Mouse (Mus musculus) spleen, postnatal 36 days (tissue): ENCODE results near the gene Nxf7.
A peak's percentile ranks its signal among the peaks of the same experiment; 100 is the strongest.
"Not testable (repeated sequence)": the region's sequence is repeated elsewhere in the genome, so short reads cannot be mapped to it uniquely, and the experiment has no call there.

Source experiments
- DNase-seq, 2 experiments: peaks; one replicate each; pipeline ENCODE4 v3.0.0; 2022; ENCODE audit warnings: low spot score in 2 of 2, mixed read lengths in 1 of 2

Nxf7 gene

GRCm38 (mm10) chrX:135598677-135599076, at the start of gene Nxf7:
Gene Nxf7 (minus strand): TSS chrX:135598777.
- no peak for DNase-seq

- no peak for DNase-seq
These were observed 29.0 kb upstream of the Nxf7 start, which contains the start of gene Prame for GRCm38 (mm10) chrX:135627605-135628004. Gene Prame (minus strand): TSS chrX:135627705.

GRCm38 (mm10) chrX:135601298-135602029, 2.9 kb upstream of the Nxf7 start:
- peak in 1 of 2 experiments; percentile 1 for DNase-seq

GRCm38 (mm10) chrX:135598096-135598495, 481 bp downstream of the Nxf7 start:
- DNase-seq = no peak

- DNase-seq = no peak
These were observed 22.2 kb downstream of the Nxf7 start for GRCm38 (mm10) chrX:135576412-135576811.

- not testable (repeated sequence) for DNase-seq
These were observed 23.5 kb downstream of the Nxf7 start for GRCm38 (mm10) chrX:135574958-135575628.

GRCm38 (mm10) chrX:135574261-135574957, 24.2 kb downstream of the Nxf7 start:
- peak in 1 of 2 experiments; percentile 0 for DNase-seq

- peak in 1 of 2 experiments; percentile 3 for DNase-seq
These were observed 29.1 kb downstream of the Nxf7 start for GRCm38 (mm10) chrX:135569467-135569866.

- DNase-seq = peak; percentile 18 to 21
These were observed 33.6 kb downstream of the Nxf7 start for GRCm38 (mm10) chrX:135564934-135565333.

GRCm38 (mm10) chrX:135562841-135563240, 35.7 kb downstream of the Nxf7 start:
- no peak for DNase-seq

- DNase-seq = not testable (repeated sequence)
These were observed 36.9 kb downstream of the Nxf7 start for GRCm38 (mm10) chrX:135561693-135562092.

- DNase-seq = peak; percentile 8 to 9
These were observed 37.6 kb downstream of the Nxf7 start for GRCm38 (mm10) chrX:135560933-135561332.

- DNase-seq = peak in 1 of 2 experiments; percentile 1
These were observed 38.9 kb downstream of the Nxf7 start for GRCm38 (mm10) chrX:135559665-135560064.
